Mouse (Mus musculus) ES-Bruce4 (cell line): ENCODE data around the gene Nol6. TPM values are rescaled to one million over a fixed set of nuclear protein-coding genes. Genes with fewer than 3 reads are reported as not detected.

Experiments
- H3K27ac ChIP-seq: 2 replicates; pipeline ENCODE4 v1.5.1; 2012; ENCODE audit warnings: low read length, inconsistent platforms; ENCODE audit not compliant: insufficient read depth
- H3K27me3 ChIP-seq: 2 replicates; pipeline ENCODE4 v1.6.1; 2012; ENCODE audit warnings: mild to moderate bottlenecking, low read length, inconsistent platforms; ENCODE audit not compliant: control insufficient read depth, poor library complexity, insufficient read depth, severe bottlenecking
- H3K36me3 ChIP-seq: 2 replicates; pipeline ENCODE4 v1.6.1; 2012; ENCODE audit warnings: inconsistent platforms, mild to moderate bottlenecking, low read length, moderate library complexity; ENCODE audit not compliant: control insufficient read depth, poor library complexity, insufficient read depth, severe bottlenecking
- H3K4me1 ChIP-seq: one replicate; pipeline ENCODE4 v1.8.1; 2011; ENCODE audit warnings: low read length; ENCODE audit not compliant: control insufficient read depth, insufficient read depth
- H3K4me3 ChIP-seq: 2 replicates; pipeline ENCODE4 v1.5.1; 2011; ENCODE audit warnings: low read depth, mild to moderate bottlenecking, low read length
- H3K9ac ChIP-seq: 2 replicates; pipeline ENCODE4 v1.6.1; 2012; ENCODE audit warnings: low read depth, mild to moderate bottlenecking, inconsistent platforms; ENCODE audit not compliant: poor library complexity, severe bottlenecking
- H3K9me3 ChIP-seq: replicated peaks from 2 replicates; pipeline ENCODE4 v1.6.1; 2012; ENCODE audit warnings: mild to moderate bottlenecking, low read length, inconsistent platforms; ENCODE audit not compliant: control insufficient read depth, poor library complexity, insufficient read depth, severe bottlenecking
- CTCF ChIP-seq: IDR thresholded peaks from one replicate; pipeline ENCODE4 v1.8.1; 2011; ENCODE audit warnings: low read depth, low read length
- EP300 ChIP-seq: IDR thresholded peaks from 2 replicates; pipeline ENCODE4 v1.6.1; 2011; ENCODE audit warnings: low read depth, low read length; ENCODE audit not compliant: insufficient read depth
- POLR2A ChIP-seq: IDR thresholded peaks from one replicate; pipeline ENCODE4 v1.8.1; 2011; ENCODE audit warnings: low read length; ENCODE audit not compliant: insufficient read depth
- polyA plus RNA-seq: library from polyadenylated mRNA; stranded (reverse); fragments of >200 nt; gene quantifications from 2 replicates; pipeline ENCODE4 v1.2.4, GENCODE M21; 2011; ENCODE audit warnings: low read depth; ENCODE audit not compliant: missing spikeins, insufficient read depth, insufficient read length

The Nol6 gene
- polyA plus RNA-seq, 1 experiment: 56.1 TPM

- H3K4me1 ChIP-seq: no peaks in the 10 kb centered on the region
- peak overlapping the region; percentile 68 for H3K27ac ChIP-seq
- no peak for TF ChIP-seq CTCF
- no peak for TF ChIP-seq POLR2A
- no peaks in the 10 kb centered on the region for H3K27me3 ChIP-seq
- H3K9me3 ChIP-seq: no peaks in the 10 kb centered on the region
- peaks cover 4% of the 10 kb centered on the region for H3K36me3 ChIP-seq
- peak overlapping the region; percentile 100 for H3K9ac ChIP-seq
- H3K4me3 ChIP-seq: peak overlapping the region; percentile 74
Measured at GRCm38 (mm10) chr4:41136811-41137210, 12.6 kb upstream of the Nol6 start.

GRCm38 (mm10) chr4:41136454-41136805 lies 12.2 kb upstream of the Nol6 start:
- H3K4me1 ChIP-seq: no peaks in the 10 kb centered on the region
- H3K9ac ChIP-seq: peak overlapping the region; percentile 100
- peak overlapping the region; percentile 68 for H3K27ac ChIP-seq
- H3K4me3 ChIP-seq: peak overlapping the region; percentile 74
- TF ChIP-seq EP300 (no peak), CTCF (no peak), POLR2A (no peak)
- peaks cover 4% of the 10 kb centered on the region for H3K36me3 ChIP-seq
- H3K9me3 ChIP-seq: no peaks in the 10 kb centered on the region
- H3K27me3 ChIP-seq: no peaks in the 10 kb centered on the region

- Histone ChIP-seq H3K27me3 (no peaks in the 10 kb centered on the region), H3K9me3 (no peaks in the 10 kb centered on the region), H3K4me1 (no peaks in the 10 kb centered on the region), H3K27ac (peak within 1 kb of the TSS; percentile 68), H3K9ac (peak within 1 kb of the TSS; percentile 100), H3K4me3 (peak within 1 kb of the TSS; percentile 74), H3K36me3 (peaks cover 4% of the 10 kb centered on the region)
- TF ChIP-seq EP300 (no peak), CTCF (no peak), POLR2A (no peak)
Measured at GRCm38 (mm10) chr4:41135711-41136453, 11.6 kb upstream of the Nol6 start, which contains the start of gene Ube2r2. TSS of gene Ube2r2 (plus strand) at chr4:41135743.

- H3K9ac ChIP-seq: peak overlapping the region; percentile 100
- peak overlapping the region; percentile 74 for H3K4me3 ChIP-seq
- TF ChIP-seq EP300: no peak
- TF ChIP-seq POLR2A: no peak
- TF ChIP-seq CTCF: no peak
- no peaks in the 10 kb centered on the region for H3K36me3 ChIP-seq
- no peaks in the 10 kb centered on the region for H3K9me3 ChIP-seq
- H3K27me3 ChIP-seq: no peaks in the 10 kb centered on the region
- peak overlapping the region; percentile 65 for H3K27ac ChIP-seq
- no peaks in the 10 kb centered on the region for H3K4me1 ChIP-seq
Measured at GRCm38 (mm10) chr4:41134935-41135710, 10.9 kb upstream of the Nol6 start.

GRCm38 (mm10) chr4:41133529-41134291 lies 9.5 kb upstream of the Nol6 start:
- H3K27ac ChIP-seq: no peak overlapping the region
- no peak overlapping the region for H3K9ac ChIP-seq
- no peak overlapping the region for H3K4me3 ChIP-seq
- H3K4me1 ChIP-seq: no peaks in the 10 kb centered on the region
- H3K27me3 ChIP-seq: no peaks in the 10 kb centered on the region
- no peaks in the 10 kb centered on the region for H3K9me3 ChIP-seq
- no peak for TF ChIP-seq EP300
- no peaks in the 10 kb centered on the region for H3K36me3 ChIP-seq
